Mouse (Mus musculus) ES-CJ7 (cell line): ENCODE data around the gene Ccdc36.

Experiments used
- DNase-seq: peaks from one replicate; pipeline ENCODE4 v3.0.0; 2011; ENCODE audit warnings: low read depth, low spot score

The Ccdc36 gene

GRCm38 (mm10) chr9:108428384-108428783, at the start of gene Ccdc36:
TSS of gene Ccdc36 (minus strand) at chr9:108428484.
- DNase-seq, result no peak

GRCm38 (mm10) chr9:108474528-108474927, 46.2 kb upstream of the Ccdc36 start:
- peak; percentile 48 for DNase-seq

- no peak for DNase-seq
These were observed 41.6 kb upstream of the Ccdc36 start for GRCm38 (mm10) chr9:108469845-108470244.

GRCm38 (mm10) chr9:108469430-108469829, 41.1 kb upstream of the Ccdc36 start:
- DNase-seq, result no peak

- DNase-seq, result no peak
These were observed 37.9 kb upstream of the Ccdc36 start for GRCm38 (mm10) chr9:108466219-108466618.

GRCm38 (mm10) chr9:108463713-108464112, 35.4 kb upstream of the Ccdc36 start:
- no peak for DNase-seq

GRCm38 (mm10) chr9:108462192-108462591, 33.9 kb upstream of the Ccdc36 start:
- DNase-seq, result no peak

GRCm38 (mm10) chr9:108461675-108462074, 33.4 kb upstream of the Ccdc36 start:
- DNase-seq, result no peak

GRCm38 (mm10) chr9:108461181-108461631, 32.9 kb upstream of the Ccdc36 start, which contains the start of gene Klhdc8b:
TSS of gene Klhdc8b (minus strand) at chr9:108461581.
- DNase-seq, result peak; percentile 48

GRCm38 (mm10) chr9:108460319-108461178, 32.3 kb upstream of the Ccdc36 start, which contains the start of gene Ccdc71:
TSS of gene Ccdc71 (plus strand) at chr9:108460527.
- DNase-seq, result peak; percentile 94

GRCm38 (mm10) chr9:108459939-108460318, 31.6 kb upstream of the Ccdc36 start:
- no peak for DNase-seq

GRCm38 (mm10) chr9:108456953-108457352, 28.7 kb upstream of the Ccdc36 start:
- no peak for DNase-seq

GRCm38 (mm10) chr9:108455747-108456571, 27.7 kb upstream of the Ccdc36 start:
- peak; percentile 69 for DNase-seq

GRCm38 (mm10) chr9:108454429-108454828, 26.1 kb upstream of the Ccdc36 start:
- DNase-seq, result no peak

- no peak for DNase-seq
These were observed 25.2 kb upstream of the Ccdc36 start for GRCm38 (mm10) chr9:108453458-108453857.

- DNase-seq, result no peak
These were observed 24.6 kb upstream of the Ccdc36 start for GRCm38 (mm10) chr9:108452911-108453310.

GRCm38 (mm10) chr9:108452291-108452906, 24.1 kb upstream of the Ccdc36 start:
- DNase-seq, result peak; percentile 82

GRCm38 (mm10) chr9:108451519-108452160, 23.4 kb upstream of the Ccdc36 start:
- DNase-seq, result peak; percentile 35

- no peak for DNase-seq
These were observed 22.8 kb upstream of the Ccdc36 start for GRCm38 (mm10) chr9:108451170-108451493.

- DNase-seq, result no peak
These were observed 22.2 kb upstream of the Ccdc36 start for GRCm38 (mm10) chr9:108450292-108451169.
